Mouse (Mus musculus): ENCODE data around the gene Homez. TPM values are rescaled to one million over a fixed set of nuclear protein-coding genes. Genes with fewer than 3 reads are reported as not detected.

The Homez gene
- total RNA-seq, 1 experiment from 2014 or later = 2.1 TPM

DNA sequence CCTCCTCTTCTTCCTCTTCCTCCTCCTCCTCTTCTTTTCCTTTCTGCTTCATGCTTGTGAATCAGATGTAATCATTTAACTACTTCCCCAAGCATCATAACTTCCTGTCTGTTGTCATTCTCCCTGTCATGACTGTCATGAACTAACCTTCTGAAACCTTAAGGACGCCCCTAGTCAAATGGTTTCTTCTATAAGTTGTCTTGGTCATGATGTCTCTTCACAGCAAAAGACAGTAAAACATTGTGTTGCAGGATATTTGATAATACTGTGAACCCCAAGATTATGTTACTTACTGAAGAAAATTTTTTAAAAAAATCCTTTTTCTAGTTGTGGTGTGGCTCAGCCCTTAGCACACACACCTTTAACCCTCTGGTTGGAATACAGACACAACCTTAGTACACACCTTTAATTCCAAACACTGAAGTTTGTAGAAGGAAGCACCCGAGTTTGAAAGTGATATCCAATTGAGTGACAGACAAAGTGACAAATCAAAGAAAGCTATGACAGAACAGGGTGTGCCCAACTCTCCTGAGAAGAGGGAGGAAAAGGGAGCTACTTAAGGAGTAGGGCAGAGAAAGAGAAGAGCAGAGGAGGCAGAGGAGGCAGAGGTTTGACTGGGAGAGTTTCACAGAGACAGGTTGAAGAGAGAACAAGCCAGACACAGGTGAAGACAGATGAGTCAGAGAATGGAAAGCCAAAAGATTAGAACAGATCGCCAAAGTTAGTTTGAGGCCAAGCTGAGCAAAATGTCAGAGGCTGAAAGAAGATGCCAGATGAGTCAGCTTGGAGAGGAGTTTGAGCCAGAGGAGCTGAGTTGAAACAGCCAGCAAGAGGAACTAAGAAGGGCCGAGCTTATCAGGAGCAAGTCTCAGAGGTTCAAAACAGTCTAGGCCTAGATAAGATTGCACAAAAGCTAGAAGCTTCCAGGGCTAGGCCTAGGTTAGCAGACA, 61.8 kb downstream of the Homez start:
- no peak for ATAC-seq (replicated peaks; ENCODE audit: insufficient number of reproducible peaks, low FRiP score, low TSS enrichment, poor library complexity, severe bottlenecking)

DNA sequence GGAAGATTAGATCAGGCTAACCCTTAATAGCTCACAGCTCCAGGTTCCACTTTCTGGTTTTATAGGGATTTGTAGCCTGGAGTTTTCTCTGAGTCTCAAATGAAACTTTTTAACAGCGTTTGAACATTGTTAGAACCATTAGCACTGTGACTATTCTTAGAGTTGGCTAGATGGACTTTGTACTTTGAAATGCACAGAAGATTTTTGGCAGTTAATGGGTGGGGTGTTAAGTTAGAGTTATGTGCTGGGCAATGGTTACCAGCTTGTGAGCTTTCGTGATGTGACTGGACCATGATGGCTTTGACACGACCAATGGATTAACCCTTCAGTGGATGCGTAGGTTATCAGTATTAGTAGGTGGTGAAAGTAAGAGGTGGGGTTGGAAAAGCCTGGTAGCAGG, 64.6 kb downstream of the Homez start:
- ATAC-seq (replicated peaks; ENCODE audit: insufficient number of reproducible peaks, low FRiP score, low TSS enrichment, poor library complexity, severe bottlenecking) = no peak

Other genes starting within 250 kb of the Homez start
- not detected in 3 replicates for gene Psmb11, start 249.5 kb downstream of the Homez start, total RNA-seq (2017)
- not detected in 3 replicates for gene Gm17606, start 230.0 kb downstream of the Homez start, total RNA-seq (2017)
- gene Cdh24, start 229.6 kb downstream of the Homez start, total RNA-seq (2017) = 0.48 to 2.6 TPM in 2 of 3 replicates, not detected in the other
- 24.1 to 34.0 TPM (median 32.3 TPM) in 3 replicates for gene 1700123O20Rik, start 184.7 kb downstream of the Homez start, total RNA-seq (2017)
- 259 to 427 TPM (median 322 TPM) in 3 replicates for gene Acin1, start 184.0 kb downstream of the Homez start, total RNA-seq (2017)
- gene Gm29776, start 172.1 kb downstream of the Homez start, total RNA-seq (2017) = 0.67 TPM in 1 of 3 replicates, not detected in the others
- 2.7 to 7.2 TPM in 2 of 3 replicates, not detected in the other for gene Cebpe, start 158.8 kb downstream of the Homez start, total RNA-seq (2017)
- 2.8 to 7.0 TPM (median 4.5 TPM) in 3 replicates for gene Slc7a8, start 89.0 kb downstream of the Homez start, total RNA-seq (2017)
- gene Rnf212b, start 56.8 kb downstream of the Homez start, total RNA-seq (2017) = not detected in 3 replicates
- 1.3 to 2.7 TPM in 2 of 3 replicates, not detected in the other for gene Ppp1r3e, start 6.6 kb upstream of the Homez start, total RNA-seq (2017)
- gene Bcl2l2, start 12.4 kb upstream of the Homez start, total RNA-seq (2017) = 2.2 to 9.0 TPM (median 4.0 TPM) in 3 replicates
- gene Gm20521, start 12.5 kb upstream of the Homez start, total RNA-seq (2017) = 3.0 to 3.6 TPM in 2 of 3 replicates, not detected in the other
- 141 to 211 TPM (median 184 TPM) in 3 replicates for gene Pabpn1, start 21.5 kb upstream of the Homez start, total RNA-seq (2017)
- gene Slc22a17, start 42.2 kb upstream of the Homez start, total RNA-seq (2017) = 0.85 to 1.4 TPM (median 1.1 TPM) in 3 replicates
- gene Efs, start 55.2 kb upstream of the Homez start, total RNA-seq (2017) = not detected in 3 replicates
- gene Il25, start 61.7 kb upstream of the Homez start, total RNA-seq (2017) = not detected in 3 replicates
- not detected in 3 replicates for gene Cmtm5, start 65.3 kb upstream of the Homez start, total RNA-seq (2017)
- not detected in 3 replicates for gene Myh6, start 96.0 kb upstream of the Homez start, total RNA-seq (2017)
- not detected in 3 replicates for gene Gm17428, start 106.0 kb upstream of the Homez start, total RNA-seq (2017)
- not detected in 3 replicates for gene Myh7, start 123.7 kb upstream of the Homez start, total RNA-seq (2017)
- gene Ngdn, start 144.5 kb upstream of the Homez start, total RNA-seq (2017) = 73.4 to 121 TPM (median 99.8 TPM) in 3 replicates
- gene Zfhx2, start 221.4 kb upstream of the Homez start, total RNA-seq (2017) = 2.0 to 7.8 TPM (median 2.4 TPM) in 3 replicates
- 6.1 to 9.5 TPM (median 8.9 TPM) in 3 replicates for gene Thtpa, start 223.8 kb upstream of the Homez start, total RNA-seq (2017)
- 26.9 to 61.0 TPM (median 34.8 TPM) in 3 replicates for gene Ap1g2, start 235.6 kb upstream of the Homez start, total RNA-seq (2017)
- not detected in 3 replicates for gene Jph4, start 246.0 kb upstream of the Homez start, total RNA-seq (2017)